Mouse (Mus musculus) adrenal gland, adult (tissue): Measurements from ENCODE around the gene Gm20843.
"Not testable (repeated sequence)": the region's sequence is repeated elsewhere in the genome, so short reads cannot be mapped to it uniquely, and the experiment has no call there.

Source experiments
- DNase-seq, 2 experiments: peaks; one replicate each; pipeline ENCODE4 v3.0.0; 2022 to 2023; ENCODE audit warnings: low spot score in 1 of 2; ENCODE audit not compliant: inconsistent age in 2 of 2

Gm20843 gene

GRCm38 (mm10) chrY:72247018-72247417 lies at the start of gene Gm20843:
Gene Gm20843 (minus strand): TSS chrY:72247118.
- not testable (repeated sequence) for DNase-seq
